Mouse (Mus musculus) G1E (cell line): ENCODE measurements around the gene Arid3a.

Experiments used
- CTCF ChIP-seq: IDR thresholded peaks from 2 replicates; pipeline ENCODE4 v1.5.1; 2012; ENCODE audit warnings: low read depth, low read length, inconsistent platforms, mixed read lengths
- GATA1 ChIP-seq: IDR thresholded peaks from 2 replicates; pipeline ENCODE4 v1.6.1; 2012; ENCODE audit warnings: borderline replicate concordance, low read length, inconsistent platforms, mixed read lengths
- POLR2AphosphoS5 ChIP-seq: IDR thresholded peaks from 2 replicates; pipeline ENCODE4 v1.6.1; 2012; ENCODE audit warnings: low read depth, low read length, inconsistent platforms; ENCODE audit not compliant: insufficient replicate concordance
- TAL1 ChIP-seq: conservative IDR thresholded peaks from 2 replicates; pipeline ENCODE4 v1.6.1; 2012; ENCODE audit warnings: low read depth, low read length, inconsistent platforms, mixed read lengths

- no peak for TF ChIP-seq CTCF
- TF ChIP-seq TAL1, result no peak
- TF ChIP-seq POLR2AphosphoS5, result no peak
- no peak for TF ChIP-seq GATA1
Measured at GRCm38 (mm10) chr10:79907415-79907814, 19.4 kb upstream of the Arid3a start.
